Mouse (Mus musculus): Measurements from ENCODE around the gene Six4. TPM values are rescaled to one million over a fixed set of nuclear protein-coding genes. Genes with fewer than 3 reads are reported as not detected.
"Not testable (repeated sequence)": the region's sequence is repeated elsewhere in the genome, so short reads cannot be mapped to it uniquely, and the experiment has no call there.

The Six4 gene
- polyA plus RNA-seq, 1 experiment from 2014 or later, result 7.6 TPM

DNA sequence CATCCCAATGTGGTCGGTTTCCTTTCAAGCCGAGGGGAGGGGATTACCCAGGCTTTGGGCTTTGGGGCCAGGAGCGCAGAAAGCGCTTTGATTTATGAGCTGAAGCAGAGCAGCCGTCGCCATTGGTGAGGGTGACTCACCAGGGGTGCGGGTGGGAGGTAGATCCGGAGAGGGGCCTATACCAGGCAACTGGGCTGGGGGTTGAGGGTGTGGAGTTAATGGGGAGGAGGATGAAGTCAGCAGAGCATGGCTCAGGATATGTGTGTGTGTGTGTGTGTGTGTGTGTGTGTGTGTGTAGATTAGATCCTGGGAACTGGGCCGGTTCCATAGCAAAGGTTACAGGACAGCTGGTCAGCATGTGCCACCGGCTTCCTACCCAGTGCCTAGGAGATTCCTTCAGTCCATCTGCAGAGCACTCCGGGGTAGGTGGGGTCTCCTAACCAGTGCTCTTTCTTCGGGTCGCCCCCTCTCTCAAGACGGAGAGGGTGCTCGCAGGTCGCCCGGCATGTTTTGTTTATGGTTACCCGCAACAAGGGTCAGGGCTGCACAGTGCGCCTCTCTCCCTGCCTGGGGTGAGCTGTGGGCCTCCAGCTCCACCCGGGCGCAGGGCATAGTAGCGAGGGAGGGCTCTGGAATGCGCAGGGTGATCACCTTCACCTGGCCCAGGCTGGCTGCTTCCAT, 2.7 kb downstream of the Six4 start:
- Histone ChIP-seq H3K27ac (peak overlapping the region; percentile 93), H3K4me3 (peak overlapping the region; percentile 88), H3K4me1 (peaks cover 32% of the 10 kb centered on the region), H3K27me3 (no peaks in the 10 kb centered on the region), H3K36me3 (peaks cover 27% of the 10 kb centered on the region), H3K9me3 (no peaks in the 10 kb centered on the region), H3K4me2 (replicated peaks) (peak overlapping the region; percentile 88), H3K9ac (peak overlapping the region; percentile 95)
- WGBS, result 2% methylated on average over 23 of the region's 23 CpGs
- peak; percentile 57 for ATAC-seq (ENCODE audit: low FRiP score, low read depth)

- H3K36me3 ChIP-seq, result peaks cover 48% of the 10 kb centered on the region
- 72% methylated on average over 2 of the region's 2 CpGs for WGBS
These were observed 5.4 kb downstream of the Six4 start for GRCm38 (mm10) chr12:73107821-73108220.

DNA sequence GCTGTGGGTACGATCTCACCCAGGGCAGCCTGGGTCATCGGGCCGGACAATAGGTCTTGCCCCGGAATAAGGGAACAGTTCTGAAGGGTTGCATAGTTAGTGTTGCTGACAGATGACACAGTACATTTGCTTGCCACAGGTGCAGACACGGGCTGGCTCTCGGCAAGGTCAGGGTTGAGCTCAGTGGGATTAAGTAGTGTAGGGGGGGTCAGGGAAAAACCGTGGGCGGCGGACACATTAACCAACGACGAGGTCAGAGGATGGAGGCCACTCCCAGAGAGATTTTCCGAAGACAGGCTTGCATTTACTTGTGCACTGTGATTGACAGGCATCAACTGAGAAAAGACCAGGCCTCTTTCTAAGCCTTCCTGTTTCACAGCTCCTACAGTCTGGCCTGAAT, 9.5 kb downstream of the Six4 start:
- H3K27me3 ChIP-seq, result no peaks in the 10 kb centered on the region
- peaks cover 18% of the 10 kb centered on the region for H3K4me1 ChIP-seq
- no peak overlapping the region for H3K4me2 ChIP-seq (replicated peaks)
- peaks cover 68% of the 10 kb centered on the region for H3K36me3 ChIP-seq
- no peak overlapping the region for H3K9ac ChIP-seq
- no peaks in the 10 kb centered on the region; the same call in 1 of the 2 replicates for H3K9me3 ChIP-seq
- WGBS, result 80% methylated on average over 12 of the region's 12 CpGs
- peak; percentile 64; the same call in 1 of the 2 replicates for ATAC-seq (ENCODE audit: low FRiP score, low read depth)
- no peak overlapping the region for H3K4me3 ChIP-seq
- H3K27ac ChIP-seq, result no peak overlapping the region

More at GRCm38 (mm10) chr12:73107821-73108220, 5.4 kb downstream of the Six4 start:
- no peak overlapping the region for H3K4me3 ChIP-seq
- no peak overlapping the region for H3K27ac ChIP-seq
- H3K27me3 ChIP-seq, result no peaks in the 10 kb centered on the region
- H3K4me2 ChIP-seq (replicated peaks), result no peak overlapping the region
- H3K4me1 ChIP-seq, result peaks cover 38% of the 10 kb centered on the region
- no peak for ATAC-seq (ENCODE audit: low FRiP score, low read depth)
- H3K9ac ChIP-seq, result no peak overlapping the region
- H3K9me3 ChIP-seq, result no peaks in the 10 kb centered on the region; the same call in 1 of the 2 replicates

- Histone ChIP-seq H3K36me3 (peaks cover 36% of the 10 kb centered on the region), H3K27me3 (no peaks in the 10 kb centered on the region), H3K9me3 (no peaks in the 10 kb centered on the region; the same call in 1 of the 2 replicates), H3K4me2 (replicated peaks) (no peak overlapping the region), H3K4me3 (no peak overlapping the region), H3K4me1 (no peaks in the 10 kb centered on the region), H3K27ac (no peak overlapping the region), H3K9ac (no peak overlapping the region)
- 75% methylated on average over 4 of the region's 4 CpGs for WGBS
- no peak for ATAC-seq (ENCODE audit: low FRiP score, low read depth)
These were observed 14.7 kb downstream of the Six4 start for GRCm38 (mm10) chr12:73098593-73098992.

- H3K4me2 ChIP-seq (replicated peaks); H3K9me3 ChIP-seq; H3K4me1 ChIP-seq; ATAC-seq (ENCODE audit: low FRiP score, low read depth); H3K27ac ChIP-seq; H3K27me3 ChIP-seq; H3K9ac ChIP-seq; H3K4me3 ChIP-seq: not testable (repeated sequence)
- H3K36me3 ChIP-seq, result peaks cover 15% of the 10 kb centered on the region
- 93% methylated on average over 5 of the region's 5 CpGs for WGBS
These were observed 17.1 kb downstream of the Six4 start for GRCm38 (mm10) chr12:73096177-73096576.

DNA sequence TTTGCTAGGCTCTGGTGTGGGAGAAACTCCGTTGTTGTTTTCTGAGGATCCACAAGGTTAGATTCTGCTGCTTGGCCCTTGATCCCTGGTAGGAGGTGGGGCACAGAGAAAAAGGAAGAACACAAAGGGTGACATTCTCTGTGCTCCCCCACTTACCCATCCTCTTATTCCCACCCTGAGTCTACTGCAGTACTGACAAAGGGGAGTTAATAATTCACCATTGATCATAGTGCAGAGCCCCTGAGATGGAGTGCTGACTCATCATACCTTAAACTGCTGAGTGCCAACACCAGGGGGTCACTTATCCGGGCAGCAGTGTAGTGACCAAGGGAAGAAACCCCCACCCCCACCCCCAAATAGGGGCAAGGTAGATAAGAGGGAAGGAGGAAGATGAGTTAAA, 18.7 kb downstream of the Six4 start:
- no peak for ATAC-seq (ENCODE audit: low FRiP score, low read depth)
- 45% methylated on average over 2 of the region's 2 CpGs for WGBS
- Histone ChIP-seq H3K4me2 (replicated peaks) (no peak overlapping the region), H3K27ac (no peak overlapping the region), H3K27me3 (no peaks in the 10 kb centered on the region), H3K4me3 (no peak overlapping the region), H3K36me3 (peaks cover 3% of the 10 kb centered on the region; the same call in 1 of the 2 replicates), H3K9me3 (no peaks in the 10 kb centered on the region), H3K9ac (no peak overlapping the region), H3K4me1 (no peaks in the 10 kb centered on the region)

DNA sequence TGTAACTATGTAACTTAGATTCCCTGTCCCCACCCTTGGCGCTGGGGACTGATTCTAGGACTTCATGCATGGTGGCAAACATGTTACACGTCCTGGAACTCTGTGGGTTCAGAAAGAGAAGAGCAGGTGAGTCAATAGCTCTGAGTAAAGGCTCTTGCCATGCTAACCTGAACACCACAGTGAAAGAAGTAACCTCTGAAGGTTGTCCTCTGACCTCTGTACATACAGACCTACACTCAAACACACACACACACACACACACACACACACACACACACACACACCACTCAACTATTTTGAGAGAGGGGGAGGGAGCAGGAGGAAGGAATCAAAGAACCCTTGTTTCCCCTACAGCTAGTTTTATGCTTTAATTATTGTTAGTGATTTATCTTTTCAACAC, 19.1 kb downstream of the Six4 start:
- H3K4me2 ChIP-seq (replicated peaks), result no peak overlapping the region
- no peak for ATAC-seq (ENCODE audit: low FRiP score, low read depth)
- H3K4me1 ChIP-seq, result no peaks in the 10 kb centered on the region
- no peak overlapping the region for H3K9ac ChIP-seq
- H3K4me3 ChIP-seq, result no peak overlapping the region
- H3K27me3 ChIP-seq, result no peaks in the 10 kb centered on the region
- no peak overlapping the region for H3K27ac ChIP-seq
- no peaks in the 10 kb centered on the region for H3K9me3 ChIP-seq
- H3K36me3 ChIP-seq, result peaks cover 3% of the 10 kb centered on the region; the same call in 1 of the 2 replicates
- 69% methylated on average over 2 of the region's 2 CpGs for WGBS

DNA sequence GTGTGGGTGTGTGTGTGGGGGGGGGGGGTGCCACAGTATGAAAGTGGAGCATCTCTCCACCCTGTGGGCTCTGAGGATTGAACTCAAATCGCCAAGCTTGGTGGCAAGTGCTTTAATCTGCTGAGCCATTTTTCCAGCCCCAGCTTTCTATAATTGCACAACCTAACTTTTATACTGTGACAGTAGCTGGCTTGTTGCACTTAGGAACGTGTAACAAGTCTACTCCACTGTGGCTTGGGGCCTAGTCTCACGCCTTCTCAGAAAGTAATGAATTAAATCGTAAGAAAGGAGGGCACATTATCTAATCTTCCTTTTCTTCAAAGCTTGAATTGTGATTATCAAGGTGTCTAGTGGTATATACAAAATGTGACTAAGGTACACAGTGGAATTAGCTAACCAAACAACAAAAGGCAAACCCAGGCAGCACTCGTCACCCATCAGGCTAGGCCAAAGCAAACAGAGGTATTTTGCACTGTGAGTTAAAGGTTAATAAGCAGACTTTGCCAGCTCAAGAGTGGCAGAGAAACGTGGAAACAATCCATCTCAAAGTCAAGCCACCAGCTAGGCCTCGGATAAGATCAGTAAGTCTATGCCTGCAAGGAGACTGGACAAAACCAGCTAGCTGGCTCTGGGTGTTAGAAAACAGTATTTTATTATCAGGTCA, 22.5 kb downstream of the Six4 start:
- Histone ChIP-seq H3K9ac (no peak overlapping the region), H3K27me3 (no peaks in the 10 kb centered on the region), H3K4me2 (replicated peaks) (no peak overlapping the region), H3K4me3 (no peak overlapping the region), H3K9me3 (no peaks in the 10 kb centered on the region), H3K36me3 (no peaks in the 10 kb centered on the region), H3K4me1 (no peaks in the 10 kb centered on the region), H3K27ac (no peak overlapping the region)
- no peak for ATAC-seq (ENCODE audit: low FRiP score, low read depth)
- WGBS, result 73% methylated on average over 7 of the region's 7 CpGs

- Histone ChIP-seq H3K27ac (no peak overlapping the region), H3K9me3 (no peaks in the 10 kb centered on the region), H3K36me3 (no peaks in the 10 kb centered on the region), H3K9ac (no peak overlapping the region), H3K4me2 (replicated peaks) (no peak overlapping the region), H3K4me1 (no peaks in the 10 kb centered on the region), H3K27me3 (no peaks in the 10 kb centered on the region), H3K4me3 (no peak overlapping the region)
- WGBS, result 67% methylated on average over 5 of the region's 5 CpGs
- no peak for ATAC-seq (ENCODE audit: low FRiP score, low read depth)
These were observed 24.3 kb downstream of the Six4 start for GRCm38 (mm10) chr12:73088911-73089310.

- H3K4me3 ChIP-seq, result no peak overlapping the region
- no peaks in the 10 kb centered on the region for H3K4me1 ChIP-seq
- 72% methylated on average over 5 of the region's 5 CpGs for WGBS
- no peak overlapping the region for H3K9ac ChIP-seq
- H3K27me3 ChIP-seq, result no peaks in the 10 kb centered on the region
- ATAC-seq (ENCODE audit: low FRiP score, low read depth), result no peak
- no peak overlapping the region for H3K27ac ChIP-seq
- no peaks in the 10 kb centered on the region for H3K9me3 ChIP-seq
- no peaks in the 10 kb centered on the region for H3K36me3 ChIP-seq
- no peak overlapping the region for H3K4me2 ChIP-seq (replicated peaks)
These were observed 24.8 kb downstream of the Six4 start for GRCm38 (mm10) chr12:73088500-73088899.

- H3K4me2 ChIP-seq (replicated peaks), result no peak overlapping the region
- no peak overlapping the region for H3K9ac ChIP-seq
- no peaks in the 10 kb centered on the region for H3K36me3 ChIP-seq
- WGBS, result 71% methylated on average over 7 of the region's 7 CpGs
- no peaks in the 10 kb centered on the region for H3K9me3 ChIP-seq
- no peaks in the 10 kb centered on the region for H3K4me1 ChIP-seq
- no peak for ATAC-seq (ENCODE audit: low FRiP score, low read depth)
- no peaks in the 10 kb centered on the region for H3K27me3 ChIP-seq
- H3K27ac ChIP-seq, result no peak overlapping the region
- no peak overlapping the region for H3K4me3 ChIP-seq
These were observed 26.2 kb downstream of the Six4 start for GRCm38 (mm10) chr12:73087086-73087485.

- no peak for ATAC-seq (ENCODE audit: low FRiP score, low read depth)
- no peaks in the 10 kb centered on the region for H3K27me3 ChIP-seq
- H3K4me2 ChIP-seq (replicated peaks), result no peak overlapping the region
- 28% methylated on average over 11 of the region's 11 CpGs for WGBS
- no peak overlapping the region for H3K27ac ChIP-seq
- no peak overlapping the region for H3K4me3 ChIP-seq
- no peaks in the 10 kb centered on the region for H3K36me3 ChIP-seq
- no peaks in the 10 kb centered on the region for H3K9me3 ChIP-seq
- no peak overlapping the region for H3K9ac ChIP-seq
- no peaks in the 10 kb centered on the region for H3K4me1 ChIP-seq
These were observed 27.3 kb downstream of the Six4 start for GRCm38 (mm10) chr12:73085739-73086630.

Data from limb, embryonic 13.5 days (tissue).